Mouse (Mus musculus) embryonic facial prominence, embryonic 12.5 days (tissue): ENCODE measurements around the gene Lrmda. TPM values are rescaled to one million over a fixed set of nuclear protein-coding genes. Genes with fewer than 3 reads are reported as not detected.

ENCODE experiments used
- ATAC-seq: fragments of 200-750 bp; cut with Nextera tagmentation; 2 replicates; pipeline ENCODE4 v1.8.0; 2017; ENCODE audit not compliant: insufficient number of reproducible peaks, insufficient read depth, low FRiP score, low TSS enrichment
- H3K27ac ChIP-seq: fragments of 300-500 bp; sonication (generic); 2 replicates; pipeline ENCODE4 v1.5.1; 2016; ENCODE audit warnings: mild to moderate bottlenecking
- H3K27me3 ChIP-seq: fragments of 300-500 bp; sonication (generic); 2 replicates; pipeline ENCODE4 v1.6.1; 2016; ENCODE audit warnings: mild to moderate bottlenecking, moderate library complexity
- H3K36me3 ChIP-seq: fragments of 300-500 bp; sonication (generic); 2 replicates; pipeline ENCODE4 v1.6.1; 2016; ENCODE audit warnings: mild to moderate bottlenecking
- H3K4me1 ChIP-seq: fragments of 300-500 bp; sonication (generic); 2 replicates; pipeline ENCODE4 v1.6.1; 2016
- H3K4me2 ChIP-seq: fragments of 300-500 bp; sonication (generic); replicated peaks from 2 replicates; pipeline ENCODE4 v1.6.1; 2016; ENCODE audit warnings: mild to moderate bottlenecking, moderate library complexity
- H3K4me3 ChIP-seq: fragments of 300-500 bp; sonication (generic); 2 replicates; pipeline ENCODE4 v1.5.1; 2016; ENCODE audit warnings: mild to moderate bottlenecking
- H3K9ac ChIP-seq: fragments of 300-500 bp; sonication (generic); 2 replicates; pipeline ENCODE4 v1.6.1; 2016; ENCODE audit warnings: mild to moderate bottlenecking, moderate library complexity
- H3K9me3 ChIP-seq: fragments of 300-500 bp; sonication (generic); 2 replicates; pipeline ENCODE4 v1.6.1; 2016; ENCODE audit warnings: mild to moderate bottlenecking, moderate library complexity
- WGBS: fragments of 180-500 bp; shearing (Covaris S2); methylation state at CpG from one replicate; pipeline ENCODE4 v1.1.7; 2016; 5-methylcytosine and 5-hydroxymethylcytosine counted together
- microRNA-seq: library from miRNA; unstranded; fragments of <30 nt; microRNA quantifications from one replicate; pipeline ENCODE4, GENCODE M21; 2017
- polyA plus RNA-seq: library from polyadenylated mRNA; unstranded; fragments of >200 nt; fragmentation: Nextera tagmentation; extraction: Ambion mirVana; gene quantifications from 2 replicates; pipeline ENCODE4 v1.2.1, GENCODE M21; 2016

The Lrmda gene
- polyA plus RNA-seq, 1 experiment from 2014 or later = 0.28 TPM

DNA sequence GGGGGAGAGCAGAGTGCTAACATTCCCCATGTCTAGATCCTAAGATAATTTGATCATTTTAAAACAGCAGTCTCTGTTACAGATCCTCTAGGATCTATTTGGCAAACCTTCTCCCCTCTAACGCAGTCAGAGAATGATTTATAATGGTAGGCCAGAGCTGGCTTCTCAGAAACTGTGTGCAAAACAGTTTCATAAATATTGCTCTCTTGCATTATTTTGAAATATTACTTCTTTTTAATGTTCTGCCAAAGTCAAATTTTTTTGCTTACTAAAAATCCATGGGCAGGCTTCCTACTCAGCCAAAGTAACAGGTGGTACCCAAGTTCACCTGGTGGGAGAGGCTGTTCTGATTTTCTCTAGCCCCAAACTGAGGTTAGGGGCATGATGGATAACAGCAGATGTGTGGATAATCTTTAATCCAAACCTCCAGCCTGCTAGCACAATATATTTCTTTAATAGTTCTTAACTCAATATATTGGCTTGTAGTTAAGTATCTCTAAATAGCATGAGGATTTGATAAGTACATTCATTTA is 1064.8 kb downstream of the Lrmda start:
- no peaks in the 10 kb centered on the region for H3K4me1 ChIP-seq
- no peak overlapping the region for H3K4me2 ChIP-seq
- no peak for ATAC-seq
- no peaks in the 10 kb centered on the region for H3K27me3 ChIP-seq
- no peaks in the 10 kb centered on the region for H3K36me3 ChIP-seq
- H3K9ac ChIP-seq = no peak overlapping the region
- WGBS = 79% methylated on average over 1 of the region's 1 CpGs
- H3K4me3 ChIP-seq = no peak overlapping the region
- no peaks in the 10 kb centered on the region for H3K9me3 ChIP-seq
- H3K27ac ChIP-seq = no peak overlapping the region

DNA sequence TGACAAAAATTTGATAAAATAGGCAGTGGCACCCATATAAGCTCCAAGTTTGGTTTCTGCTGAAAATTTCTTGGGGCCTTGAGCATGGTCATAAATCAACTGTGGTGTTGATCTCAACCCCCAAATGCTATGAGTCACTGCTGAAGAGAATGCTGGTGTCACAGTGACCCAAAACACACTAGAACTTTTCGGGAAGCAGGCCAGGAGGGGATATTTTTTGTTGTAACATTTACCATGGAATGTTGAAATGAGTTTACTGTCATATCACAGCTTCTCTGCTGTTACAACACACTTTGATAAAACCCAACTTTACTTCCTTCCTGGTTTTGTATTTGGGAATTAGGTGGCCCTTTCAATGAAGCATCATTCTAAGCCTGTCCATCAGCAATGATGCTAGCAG is 1065.3 kb downstream of the Lrmda start:
- no peak overlapping the region for H3K4me2 ChIP-seq
- WGBS = 84% methylated on average over 1 of the region's 1 CpGs
- no peaks in the 10 kb centered on the region for H3K4me1 ChIP-seq
- H3K4me3 ChIP-seq = no peak overlapping the region
- H3K9me3 ChIP-seq = no peaks in the 10 kb centered on the region
- no peak overlapping the region for H3K9ac ChIP-seq
- no peak overlapping the region for H3K27ac ChIP-seq
- no peaks in the 10 kb centered on the region for H3K27me3 ChIP-seq
- ATAC-seq = no peak
- no peaks in the 10 kb centered on the region for H3K36me3 ChIP-seq

DNA sequence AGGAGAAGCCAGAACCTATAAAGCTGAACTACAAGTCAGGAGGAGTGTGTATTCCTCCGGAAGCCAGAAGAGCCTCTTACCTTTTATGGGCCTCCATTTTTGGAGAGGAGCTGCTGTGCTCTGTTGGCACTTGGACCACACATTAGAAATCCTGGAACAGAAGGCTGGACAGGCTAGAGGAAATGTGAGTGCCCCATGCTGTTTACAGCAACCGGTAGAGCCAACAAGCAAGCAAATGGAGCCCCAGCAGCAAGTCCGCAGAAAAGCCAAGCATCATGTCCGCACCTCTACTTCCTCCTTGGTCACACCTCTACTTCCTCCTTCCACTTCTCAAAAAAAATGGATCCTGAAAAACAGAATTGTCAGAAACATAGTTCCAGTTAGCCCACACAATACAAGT is 1073.8 kb downstream of the Lrmda start:
- Histone ChIP-seq H3K4me3 (no peak overlapping the region), H3K27ac (no peak overlapping the region), H3K4me1 (0 out of 2 replicates have a peak, but pooled peaks cover 11% of the 10 kb centered on the region), H3K27me3 (no peaks in the 10 kb centered on the region), H3K9me3 (no peaks in the 10 kb centered on the region), H3K4me2 (no peak overlapping the region), H3K36me3 (no peaks in the 10 kb centered on the region), H3K9ac (no peak overlapping the region)
- ATAC-seq = no peak
- WGBS = 85% methylated on average over 4 of the region's 4 CpGs

DNA sequence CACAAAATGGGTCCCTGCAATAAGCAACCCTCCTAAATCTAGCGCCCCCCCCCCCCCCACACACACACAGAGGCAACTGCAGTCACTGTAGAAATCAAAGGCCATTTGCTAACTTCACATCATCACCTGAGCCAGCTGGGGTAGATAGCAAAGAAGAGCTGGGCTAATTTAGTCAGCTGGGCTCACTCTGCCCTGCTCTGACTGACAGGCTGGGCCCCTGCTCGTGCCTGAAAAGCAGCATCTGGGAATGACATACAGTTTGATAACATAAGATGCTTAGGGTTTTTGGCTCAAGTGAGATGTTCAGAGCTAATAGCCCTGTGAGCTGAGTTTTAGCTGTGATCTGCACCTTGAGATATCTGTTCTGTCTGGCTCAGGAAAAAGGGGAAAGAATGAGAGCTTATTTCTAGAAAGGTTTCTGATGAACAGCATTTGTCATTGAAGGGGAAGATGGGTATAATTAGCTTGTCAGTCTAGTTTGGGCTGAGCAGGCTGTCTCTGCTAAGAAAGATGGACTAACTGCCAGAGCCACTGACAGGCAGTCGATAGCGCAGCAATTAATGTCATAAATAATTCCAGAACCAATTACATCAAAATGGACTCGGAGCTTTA is 1075.1 kb downstream of the Lrmda start:
- 55% methylated on average over 5 of the region's 5 CpGs for WGBS
- H3K9ac ChIP-seq = no peak overlapping the region
- no peak overlapping the region for H3K27ac ChIP-seq
- H3K4me2 ChIP-seq = no peak overlapping the region
- no peak overlapping the region for H3K4me3 ChIP-seq
- H3K4me1 ChIP-seq = 0 out of 2 replicates have a peak, but pooled peaks cover 11% of the 10 kb centered on the region
- no peak for ATAC-seq
- no peaks in the 10 kb centered on the region for H3K27me3 ChIP-seq
- H3K36me3 ChIP-seq = no peaks in the 10 kb centered on the region
- no peaks in the 10 kb centered on the region for H3K9me3 ChIP-seq

DNA sequence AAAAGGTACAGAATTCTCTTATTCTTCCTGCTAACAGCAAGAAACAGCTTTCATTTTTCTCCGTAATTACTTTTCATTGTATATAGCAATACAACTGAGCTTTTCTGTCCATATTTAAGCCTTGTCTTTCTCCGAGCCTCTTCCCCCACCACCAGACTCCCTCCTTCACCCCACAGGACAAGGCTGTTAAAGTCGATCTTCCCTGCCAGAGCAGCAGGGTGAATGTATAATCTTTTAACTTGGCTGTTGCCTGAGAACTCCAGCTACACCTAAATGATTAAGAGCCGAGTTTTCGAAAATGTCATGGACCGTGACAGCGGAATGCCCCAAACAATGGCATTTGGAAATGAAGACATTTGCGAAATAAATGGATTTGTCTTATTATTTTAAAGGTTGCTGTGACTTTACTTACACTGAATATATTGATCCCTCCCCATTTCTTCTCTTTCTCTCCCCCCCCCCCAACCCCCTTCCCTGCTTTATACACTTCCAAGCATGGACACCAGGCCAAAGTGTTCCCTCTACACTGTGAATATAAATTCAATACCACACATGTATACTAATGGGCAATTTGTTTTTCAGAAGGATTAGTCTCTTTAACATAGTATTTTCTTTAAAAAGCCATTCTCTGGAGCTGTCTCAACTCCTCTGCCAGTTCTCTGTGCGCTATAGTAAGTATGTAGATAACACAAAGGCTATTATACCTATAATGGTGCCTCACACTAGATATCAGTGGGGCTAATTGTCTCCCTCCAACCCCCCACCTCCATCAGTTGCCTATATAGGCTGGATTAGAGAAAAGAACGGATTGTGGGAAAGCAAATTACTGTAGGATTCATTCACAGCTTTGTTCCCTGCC is 1075.9 kb downstream of the Lrmda start:
- no peak overlapping the region for H3K4me2 ChIP-seq
- H3K36me3 ChIP-seq = no peaks in the 10 kb centered on the region
- H3K4me1 ChIP-seq = 0 out of 2 replicates have a peak, but pooled peaks cover 11% of the 10 kb centered on the region
- H3K4me3 ChIP-seq = no peak overlapping the region
- H3K27ac ChIP-seq = no peak overlapping the region
- 66% methylated on average over 10 of the region's 10 CpGs for WGBS
- no peak overlapping the region for H3K9ac ChIP-seq
- no peak for ATAC-seq
- H3K9me3 ChIP-seq = no peaks in the 10 kb centered on the region
- H3K27me3 ChIP-seq = no peaks in the 10 kb centered on the region

DNA sequence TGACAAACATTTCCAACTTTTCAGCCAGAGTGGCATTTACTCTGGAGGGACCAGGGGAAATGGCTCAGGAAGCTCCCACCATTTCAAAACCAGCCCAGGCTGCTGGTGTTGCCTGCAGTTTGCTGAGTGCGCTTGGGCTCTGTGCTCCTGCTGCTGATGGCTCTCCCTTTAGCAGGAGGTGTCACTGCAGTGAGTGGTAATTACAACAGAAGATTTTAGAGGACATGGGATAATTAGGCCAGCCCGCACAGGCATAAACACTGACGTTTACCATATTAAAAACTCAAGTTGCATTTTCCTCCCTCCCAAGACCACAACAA is 1076.5 kb downstream of the Lrmda start:
- ATAC-seq = no peak

DNA sequence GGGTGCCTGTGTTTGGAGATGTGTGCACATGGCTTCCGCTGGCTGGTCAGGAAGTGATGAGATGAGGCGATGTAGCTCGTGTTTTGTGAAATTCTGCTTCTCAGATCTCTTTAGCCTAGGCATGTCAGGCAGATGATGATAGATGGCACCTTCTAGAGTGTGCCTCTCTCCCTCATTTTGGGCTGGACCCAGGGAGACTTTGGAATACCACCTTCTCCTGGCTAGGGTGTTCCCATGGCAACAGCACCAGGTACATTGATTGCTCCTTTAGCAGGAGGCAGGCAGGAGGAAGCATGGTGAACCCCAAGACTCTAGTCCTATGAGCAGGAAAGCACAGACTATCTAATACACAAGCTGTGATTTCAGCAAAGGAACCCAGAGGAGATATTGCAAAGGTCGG is 1076.9 kb downstream of the Lrmda start:
- H3K27ac ChIP-seq = no peak overlapping the region
- H3K9ac ChIP-seq = no peak overlapping the region

More for the DNA sequence above, 1076.5 kb downstream of the Lrmda start:
- H3K4me1 ChIP-seq = 0 out of 2 replicates have a peak, but pooled peaks cover 11% of the 10 kb centered on the region
- 43% methylated on average over 3 of the region's 3 CpGs for WGBS
- H3K27ac ChIP-seq = no peak overlapping the region
- H3K4me3 ChIP-seq = no peak overlapping the region
- no peaks in the 10 kb centered on the region for H3K27me3 ChIP-seq
- no peaks in the 10 kb centered on the region for H3K36me3 ChIP-seq
- no peak overlapping the region for H3K4me2 ChIP-seq
- no peaks in the 10 kb centered on the region for H3K9me3 ChIP-seq
- no peak overlapping the region for H3K9ac ChIP-seq

More for the DNA sequence above, 1076.9 kb downstream of the Lrmda start:
- WGBS = 69% methylated on average over 4 of the region's 4 CpGs
- no peaks in the 10 kb centered on the region for H3K9me3 ChIP-seq
- no peaks in the 10 kb centered on the region for H3K36me3 ChIP-seq
- H3K4me2 ChIP-seq = no peak overlapping the region
- no peaks in the 10 kb centered on the region for H3K27me3 ChIP-seq
- H3K4me3 ChIP-seq = no peak overlapping the region
- 0 out of 2 replicates have a peak, but pooled peaks cover 11% of the 10 kb centered on the region for H3K4me1 ChIP-seq
- no peak for ATAC-seq

Small RNA genes lying within 50 kb of the gene (microRNA-seq; reads per million reads assigned to microRNA genes)
- gene Gm27532 = not detected

Other genes starting within 250 kb of the Lrmda start
- gene Vdac2, start 194.5 kb upstream of the Lrmda start, polyA plus RNA-seq = 231 and 240 TPM in 2 replicates
- 20.1 and 22.1 TPM in 2 replicates for gene Comtd1, start 170.7 kb upstream of the Lrmda start, polyA plus RNA-seq
- gene Zfp503, start 30.1 kb upstream of the Lrmda start, polyA plus RNA-seq = 35.5 and 40.3 TPM in 2 replicates